Mouse (Mus musculus) adrenal gland, adult (tissue): ENCODE results near the gene Phf11d.
"Not testable (repeated sequence)": the region's sequence is repeated elsewhere in the genome, so short reads cannot be mapped to it uniquely, and the experiment has no call there.

Experiments used
- DNase-seq, 2 experiments: peaks; one replicate each; pipeline ENCODE4 v3.0.0; 2022 to 2023; ENCODE audit warnings: low spot score in 1 of 2; ENCODE audit not compliant: inconsistent age in 2 of 2

Gene Phf11d

DNA sequence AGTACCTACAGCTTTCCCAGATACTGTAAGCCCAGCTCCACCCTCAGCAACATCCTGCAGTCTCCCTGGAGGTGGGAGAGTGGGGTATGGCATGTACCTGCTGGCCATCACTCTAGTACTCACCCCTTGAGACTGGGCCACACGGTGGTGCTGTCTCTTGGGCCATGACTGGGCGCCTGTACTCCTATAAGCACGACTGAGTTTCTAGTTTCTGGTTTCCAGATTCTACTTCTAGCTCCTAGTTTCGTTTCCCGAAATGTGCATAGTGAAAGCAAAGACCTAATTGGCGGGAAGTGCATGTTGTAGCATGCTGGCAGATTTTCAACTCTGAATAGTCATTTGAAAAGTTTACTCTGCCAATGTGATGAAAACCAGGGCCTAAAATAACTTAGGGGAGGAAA is at the start of gene Phf11d:
Gene Phf11d, minus strand, starts transcription at position 227 of the 401 bp plus-strand sequence.
- DNase-seq = peak; percentile 29 to 72

DNA sequence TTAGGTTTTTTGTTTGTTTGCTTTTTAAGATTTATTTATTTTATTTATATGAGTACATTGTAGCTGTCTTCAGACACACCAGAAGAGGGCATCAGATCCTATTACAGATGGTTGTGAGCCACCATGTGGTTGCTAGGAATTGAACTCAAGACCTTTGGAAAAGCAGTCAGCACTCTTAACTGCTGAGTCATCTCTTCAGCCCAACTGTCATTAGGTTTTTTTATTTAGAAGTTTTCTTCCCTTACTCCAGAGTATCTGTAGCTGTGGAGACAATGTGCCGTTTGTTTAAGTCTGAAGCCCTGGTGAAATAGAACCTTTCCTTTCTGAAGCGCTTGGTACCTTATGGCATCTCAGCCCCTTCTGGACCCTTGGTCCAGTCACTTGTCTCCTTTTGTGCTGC is 49.7 kb upstream of the Phf11d start:
- not testable (repeated sequence) for DNase-seq

DNA sequence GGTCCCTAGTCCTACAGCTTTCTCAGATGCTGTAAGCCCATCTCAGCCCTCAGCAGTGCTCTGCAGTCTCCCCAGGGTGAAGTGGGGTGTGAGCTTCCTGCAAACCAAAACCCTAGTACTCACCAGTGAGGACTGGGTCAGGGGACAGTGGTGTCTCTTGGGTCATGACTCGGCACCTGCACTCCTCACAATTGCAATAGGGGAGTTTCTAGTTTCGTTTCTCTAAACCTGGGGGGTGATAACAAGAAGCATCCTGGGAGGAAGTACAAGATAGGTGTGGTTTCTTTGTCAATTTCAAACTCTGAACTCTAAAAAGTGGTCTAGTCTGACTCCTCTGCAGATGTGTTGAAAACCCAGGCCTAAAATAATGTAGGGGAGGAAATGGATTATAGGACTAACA is 31.7 kb upstream of the Phf11d start:
- DNase-seq = no peak

DNA sequence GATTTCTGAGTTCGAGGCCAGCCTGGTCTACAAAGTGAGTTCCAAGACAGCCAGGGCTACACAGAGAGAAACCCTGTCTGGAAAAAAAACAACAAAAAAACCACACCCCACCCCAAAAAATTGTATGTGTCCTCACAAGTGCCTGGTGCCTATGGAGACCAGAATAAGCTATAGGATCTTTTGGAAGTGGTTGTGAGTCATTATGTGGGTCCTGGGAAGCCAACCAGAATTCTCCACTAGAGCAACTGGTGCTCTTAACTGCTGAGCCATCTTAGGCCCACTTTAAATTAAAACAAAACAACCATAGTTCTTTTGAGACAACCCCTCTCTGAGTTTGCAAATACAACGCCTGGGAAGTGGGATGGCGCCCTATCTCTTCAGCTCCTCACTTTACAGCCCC is 30.0 kb upstream of the Phf11d start, which contains the start of gene Phf11c:
Gene Phf11c, minus strand, starts transcription at position 101 of the 400 bp plus-strand sequence.
- DNase-seq = no peak

DNA sequence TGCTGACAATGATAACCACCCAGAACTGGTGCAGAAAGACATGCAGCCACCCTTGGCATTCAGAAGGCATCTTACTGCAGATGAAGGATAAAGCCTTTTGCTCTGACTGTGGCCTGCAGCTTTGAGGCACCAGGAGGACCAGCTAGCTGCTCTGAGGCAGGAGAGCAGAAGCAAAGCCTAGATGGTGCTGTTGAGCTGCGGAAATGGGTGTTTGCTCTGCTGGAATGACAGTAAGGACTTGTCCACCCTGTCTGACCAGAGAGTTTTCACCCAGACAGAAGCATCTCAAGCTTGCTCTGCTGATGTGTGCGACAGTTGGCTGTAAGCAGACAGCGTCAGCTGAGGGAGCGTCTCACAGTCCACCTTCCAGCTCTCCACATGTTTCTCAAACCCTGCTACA is 24.9 kb upstream of the Phf11d start:
- DNase-seq = peak; percentile 7 to 38

DNA sequence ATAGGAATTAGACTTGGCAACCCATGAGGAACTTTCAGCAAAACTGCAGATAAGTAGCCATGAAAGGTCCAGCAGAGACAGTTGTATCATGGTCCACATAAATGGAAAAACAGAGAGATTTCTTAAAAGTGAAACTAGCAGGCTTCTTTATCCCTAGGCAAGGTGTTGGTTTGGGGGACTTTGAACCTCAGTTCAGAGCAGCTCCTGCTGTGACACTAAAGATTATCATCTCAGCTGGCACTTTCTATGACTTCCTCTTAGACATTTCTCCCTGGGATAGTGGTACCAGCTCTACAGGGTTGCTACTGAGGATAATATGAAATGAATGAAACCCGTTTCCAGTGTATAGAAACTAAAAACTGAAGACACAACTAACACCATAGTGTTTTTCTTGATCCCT is 24.3 kb upstream of the Phf11d start:
- no peak for DNase-seq

DNA sequence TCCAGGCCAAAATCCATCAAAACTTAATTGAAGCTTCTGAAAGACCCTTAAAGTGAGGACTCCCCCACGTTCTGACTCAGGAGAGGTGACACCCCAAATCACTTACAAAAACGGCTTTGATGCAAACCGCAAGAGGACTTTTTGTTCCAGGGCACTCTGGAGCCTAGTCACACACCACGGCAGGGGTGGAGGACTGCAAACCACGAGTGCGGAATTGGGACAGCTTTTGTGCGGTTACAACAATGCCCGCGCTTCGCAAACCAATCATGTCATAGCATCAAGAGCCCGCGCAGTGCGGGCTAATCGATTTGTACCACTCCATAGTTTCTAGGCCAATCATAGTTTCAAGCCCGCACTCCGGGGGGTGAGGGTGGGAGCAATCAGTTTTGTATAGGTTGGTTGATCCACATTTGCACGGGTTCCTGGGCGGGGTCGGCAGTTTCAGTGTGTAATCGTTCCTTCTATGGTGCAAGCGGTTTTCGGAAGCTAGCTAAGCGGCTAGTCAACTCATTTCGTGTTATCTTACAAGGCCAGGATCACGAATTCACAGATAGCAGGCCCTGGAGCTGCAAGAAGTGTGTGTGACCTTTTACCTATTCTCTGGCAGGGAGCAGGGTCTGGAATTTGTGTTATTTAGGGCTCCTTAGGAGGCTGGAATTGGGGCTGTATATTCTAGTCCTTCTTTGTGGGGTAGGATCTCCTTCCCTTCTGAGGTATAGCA is 5.2 kb upstream of the Phf11d start:
- no peak for DNase-seq

DNA sequence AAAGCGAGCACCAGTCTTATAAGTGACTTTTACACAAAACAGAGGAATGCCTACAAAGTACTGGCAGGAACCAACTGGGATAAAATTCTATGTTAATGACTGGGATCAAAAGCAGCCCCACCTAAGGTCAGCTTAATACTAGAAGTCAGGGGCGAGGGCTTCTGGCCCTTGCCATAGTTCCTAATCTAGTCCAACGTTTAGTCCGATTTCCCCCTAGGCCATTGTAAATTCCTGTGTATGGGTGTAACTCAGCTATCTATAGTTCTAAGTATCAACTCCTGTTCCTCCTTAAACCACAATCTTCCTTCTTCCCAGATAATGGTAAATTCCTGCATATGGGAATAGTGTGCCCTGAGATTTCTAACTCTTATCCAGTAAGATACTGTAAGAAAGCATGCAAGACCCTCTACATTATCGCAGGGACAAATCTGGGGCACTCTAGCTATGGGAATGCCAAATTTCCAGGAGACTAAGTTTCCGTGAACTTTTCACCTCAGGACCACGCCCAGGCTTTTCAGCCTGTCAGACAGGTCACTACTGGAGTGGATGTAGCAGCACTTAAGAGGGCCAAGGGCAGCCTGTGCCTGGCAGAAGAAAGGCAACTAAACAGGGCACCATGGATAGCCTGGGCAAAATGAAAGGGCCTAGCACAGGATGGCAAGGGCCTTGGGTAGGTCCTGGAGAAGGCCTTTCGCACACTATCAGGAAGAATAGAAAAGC is 1.3 kb upstream of the Phf11d start:
- DNase-seq = no peak

DNA sequence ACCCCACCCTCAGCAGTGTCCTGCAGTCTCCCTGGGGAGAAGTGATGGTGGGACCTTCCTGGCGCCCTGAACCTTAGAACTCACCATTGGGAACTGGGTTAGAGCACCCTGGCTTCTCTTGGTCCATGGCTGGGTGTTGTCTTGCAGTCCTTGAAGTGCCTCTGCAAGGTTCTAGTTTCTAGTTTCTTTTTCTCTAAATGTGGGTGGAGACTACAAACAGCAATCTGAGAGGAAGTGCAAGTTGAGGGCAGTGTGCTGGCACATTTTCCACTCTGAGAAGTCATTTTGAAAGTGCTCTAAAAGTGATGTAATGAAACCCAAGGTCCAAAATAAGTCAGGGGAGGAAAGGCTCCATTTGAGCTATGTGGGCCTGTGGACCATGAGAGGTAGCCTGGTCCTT is 24.1 kb downstream of the Phf11d start, which contains the start of gene Phf11b:
Gene Phf11b, minus strand, starts transcription at position 163 of the 400 bp plus-strand sequence.
- peak in 1 of 2 experiments; percentile 34 for DNase-seq

DNA sequence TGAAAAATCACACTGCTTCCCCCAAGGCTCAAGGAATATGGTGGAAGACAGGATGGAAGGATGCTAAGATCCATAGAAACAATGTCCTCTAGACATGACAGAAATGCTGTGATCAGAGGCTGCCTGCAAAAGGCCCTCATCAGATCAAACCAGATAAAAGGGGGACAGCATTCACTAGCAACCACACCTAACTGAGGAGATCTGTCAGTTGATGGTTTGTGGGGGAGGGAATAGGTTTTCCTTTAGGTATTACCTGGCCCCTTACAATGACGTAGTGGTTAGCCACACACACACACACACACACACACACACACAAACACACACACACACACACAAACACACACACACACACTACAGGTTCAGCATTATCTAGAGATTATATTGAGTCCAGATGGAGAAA is 25.7 kb downstream of the Phf11d start:
- no peak for DNase-seq

DNA sequence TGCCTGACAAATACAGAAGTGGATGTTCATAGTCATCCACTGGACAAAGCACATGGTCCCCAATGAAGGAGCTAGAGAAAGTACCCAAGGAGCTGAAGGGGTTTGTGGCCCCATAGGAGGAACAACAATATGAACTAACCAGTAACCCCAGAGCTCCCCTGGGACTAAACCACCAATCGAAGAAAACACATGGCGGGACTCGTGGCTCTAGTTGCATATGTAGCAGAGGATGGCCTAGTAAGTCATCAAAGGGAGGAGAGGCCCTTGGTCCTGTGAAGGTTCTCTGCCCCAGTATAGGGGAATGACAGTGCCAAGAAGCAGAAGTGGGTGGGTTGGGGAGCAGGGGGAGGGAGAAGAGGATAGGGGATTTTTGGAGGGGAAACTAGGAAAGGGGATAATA is 29.2 kb downstream of the Phf11d start:
- DNase-seq = not testable (repeated sequence)

DNA sequence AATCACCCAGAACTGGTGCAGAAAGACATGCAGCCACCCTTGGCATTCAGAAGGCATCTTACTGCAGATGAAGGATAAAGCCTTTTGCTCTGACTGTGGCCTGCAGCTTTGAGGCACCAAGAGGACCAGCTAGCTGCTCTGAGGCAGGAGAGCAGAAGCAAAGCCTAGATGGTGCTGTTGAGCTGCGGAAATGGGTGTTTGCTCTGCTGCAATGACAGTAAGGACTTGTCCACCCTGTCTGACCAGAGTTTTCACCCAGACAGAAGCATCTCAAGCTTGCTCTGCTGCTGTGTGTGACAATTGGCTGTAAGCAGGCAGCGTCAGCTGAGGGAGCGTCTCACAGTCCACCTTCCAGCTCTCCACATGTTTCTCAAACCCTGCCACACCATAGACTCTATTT is 34.8 kb downstream of the Phf11d start:
- DNase-seq = peak; percentile 9 to 52

DNA sequence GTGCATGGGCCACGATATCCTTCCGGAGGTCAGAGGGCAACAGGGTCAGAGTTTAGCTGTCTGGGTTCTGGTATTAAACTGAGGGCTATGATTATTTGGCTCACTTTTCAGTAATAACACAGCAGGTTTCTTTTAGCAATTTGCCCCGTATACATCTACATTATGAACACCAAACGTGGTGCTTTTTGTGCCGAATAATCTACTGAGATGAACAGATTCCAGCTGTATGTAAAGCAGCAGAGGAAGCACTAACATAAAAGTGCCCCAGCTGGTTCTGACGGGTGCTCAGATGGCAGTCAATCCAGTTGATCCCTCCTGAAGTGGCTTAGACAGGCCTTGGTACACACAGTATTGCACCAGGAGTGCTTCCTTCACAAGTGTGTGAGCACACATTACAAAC is 45.3 kb downstream of the Phf11d start:
- not testable (repeated sequence) for DNase-seq

DNA sequence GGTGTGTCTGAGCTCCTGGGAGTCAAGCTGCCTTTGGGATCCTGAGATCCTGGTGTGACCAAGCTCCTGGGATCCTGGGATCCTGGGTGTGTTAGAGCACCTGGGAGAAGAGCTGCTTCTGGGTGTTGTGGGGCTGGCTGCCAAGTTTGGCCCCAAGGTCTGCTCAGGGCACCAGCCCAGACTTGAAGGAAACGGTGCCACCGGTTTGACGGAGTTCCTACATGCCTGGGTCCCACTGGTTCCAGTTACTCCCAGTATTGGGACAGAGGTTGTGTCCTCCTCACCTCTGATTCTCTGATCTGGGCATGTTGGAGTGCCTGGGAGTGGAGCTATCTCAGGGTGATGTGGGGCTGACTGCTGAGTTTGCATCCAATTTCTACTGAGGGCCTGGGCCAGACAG is 46.2 kb downstream of the Phf11d start:
- peak in 1 of 2 experiments; percentile 12 for DNase-seq
